Mouse (Mus musculus) left cerebral cortex, postnatal 25 days (tissue): ENCODE results near the gene Fli1. TPM values are rescaled to one million over a fixed set of nuclear protein-coding genes. Genes with fewer than 3 reads are reported as not detected.

Experiments used
- DNase-seq, 2 experiments: peaks; one replicate each; pipeline ENCODE4 v3.0.0; 2022; ENCODE audit warnings: low spot score in 2 of 2, mixed read lengths in 1 of 2
- intact Hi-C: fragments of 180-260 bp; cut with DNase I; formaldehyde crosslinking; loops from one replicate; pipeline ENCODE4 v1.15.1; 2025
- total RNA-seq, 2 experiments: library from RNA; stranded (reverse); gene quantifications; 2 replicates each; pipeline ENCODE4 v1.2.3; 2021

The Fli1 gene
- total RNA-seq, 2 experiments from 2014 or later: 5.3 to 6.0 TPM

DNA sequence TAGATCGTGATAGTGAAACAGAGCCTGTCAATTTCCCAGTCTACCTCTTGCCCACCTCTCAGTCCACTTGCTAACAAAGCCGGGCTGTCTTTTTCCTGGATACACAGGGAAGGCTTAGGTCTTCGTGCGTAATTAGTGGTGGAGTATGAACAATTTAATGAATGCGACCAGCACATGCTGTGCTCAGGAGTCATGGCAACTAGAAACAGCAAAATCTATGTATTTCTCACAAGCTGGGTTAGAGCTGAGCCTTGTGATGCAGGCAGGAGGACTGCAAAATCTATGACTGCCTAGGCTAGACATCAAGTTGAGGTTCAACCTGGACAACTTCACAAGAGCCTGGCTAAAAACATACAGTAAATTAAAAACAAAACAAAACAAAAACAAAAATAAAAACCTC is 12.5 kb downstream of the Fli1 start:
- intact Hi-C loops: no loop called here
- no peak for DNase-seq

DNA sequence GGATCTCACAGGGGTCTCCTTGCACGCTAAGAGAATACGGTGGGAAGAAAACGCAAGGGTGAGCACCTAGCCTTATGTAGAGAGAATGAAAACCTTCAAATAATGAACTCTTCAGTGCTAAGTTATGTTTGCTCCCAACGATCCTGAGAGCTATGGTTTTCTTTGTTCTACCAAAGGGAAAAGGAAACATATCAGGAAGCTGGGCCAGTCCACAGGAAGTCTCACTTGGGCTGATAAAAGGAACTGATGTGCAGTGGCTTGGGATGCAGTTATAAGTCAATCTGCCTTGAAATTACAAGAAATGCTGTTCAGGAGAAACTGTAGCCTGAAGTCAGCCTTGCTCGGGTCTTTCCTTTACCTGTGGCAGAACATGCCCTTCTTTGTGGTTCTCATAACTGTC is 13.1 kb downstream of the Fli1 start:
- DNase-seq: no peak
- intact Hi-C loops: no loop called here

DNA sequence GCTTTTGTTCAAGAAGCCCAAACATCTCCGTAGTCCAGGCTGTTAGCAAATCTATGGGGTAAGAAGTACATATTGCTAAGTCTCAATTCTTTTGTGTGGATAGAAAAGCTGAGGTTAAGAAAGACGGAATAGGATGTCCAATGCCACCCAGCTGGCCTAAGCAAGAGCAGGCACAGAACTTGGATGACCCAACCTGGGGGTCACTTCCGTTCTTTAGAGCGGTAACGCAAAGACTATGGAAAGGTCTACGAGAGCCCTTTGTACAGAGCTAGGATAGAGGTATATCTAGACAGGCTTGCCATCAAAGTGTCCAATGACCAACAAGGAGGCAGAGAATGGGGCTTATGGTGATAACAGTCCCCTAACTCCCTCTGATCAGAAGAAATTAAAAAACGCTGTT is 15.3 kb downstream of the Fli1 start:
- intact Hi-C loops: no loop called here
- no peak for DNase-seq

DNA sequence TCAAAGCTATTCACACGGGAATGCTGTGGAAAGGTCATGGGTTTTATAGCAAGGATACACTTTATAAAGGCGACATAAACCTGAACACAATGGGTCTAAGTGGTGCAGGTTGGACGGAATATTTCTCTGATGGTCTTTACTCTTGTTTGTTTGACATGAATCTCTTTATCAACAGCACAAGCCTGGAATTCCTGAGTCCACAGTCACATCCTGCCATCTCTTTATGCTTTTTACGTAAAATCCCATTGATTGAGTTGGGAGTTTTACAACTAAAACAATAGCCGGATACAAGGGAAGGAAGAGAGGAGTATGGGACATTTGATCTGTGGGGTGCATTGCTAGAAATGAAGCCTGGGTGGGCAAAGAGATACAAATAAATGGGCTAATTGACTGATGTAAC is 16.9 kb downstream of the Fli1 start:
- intact Hi-C loops: no loop called here
- DNase-seq: no peak

DNA sequence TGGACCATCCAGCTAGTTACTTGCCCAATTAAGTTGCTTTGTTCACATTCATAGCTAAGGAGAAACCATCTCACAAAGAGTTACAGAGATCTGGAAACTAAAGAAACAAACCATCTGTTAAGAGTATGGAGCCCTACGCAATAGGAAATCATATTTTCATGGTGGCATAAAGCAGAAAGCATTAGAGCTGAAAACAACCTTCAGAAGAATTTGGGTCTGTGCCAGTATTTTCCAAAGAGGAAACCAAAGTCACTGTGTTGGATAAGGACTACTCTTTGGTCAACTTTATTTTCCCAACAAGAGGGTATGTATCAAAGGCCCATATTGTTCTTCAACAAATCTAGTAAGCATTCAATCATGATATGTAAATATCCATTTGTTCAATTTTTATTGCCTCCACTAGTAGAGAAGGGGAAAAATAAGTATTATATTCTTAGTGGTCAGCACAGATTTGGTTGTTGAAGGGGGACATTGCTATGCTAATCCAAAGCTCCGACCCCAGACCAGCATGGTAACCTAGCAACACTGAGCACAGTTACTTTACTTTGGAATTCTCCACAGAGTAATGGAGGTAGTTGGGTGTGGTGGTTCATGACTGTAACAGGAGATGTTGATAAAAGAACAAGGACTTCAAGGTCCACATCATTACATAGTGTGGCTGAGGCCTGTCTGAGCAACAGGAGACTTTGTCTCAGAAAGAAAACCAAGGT is 20.0 kb downstream of the Fli1 start:
- no peak for DNase-seq
- intact Hi-C loops: no loop called here

DNA sequence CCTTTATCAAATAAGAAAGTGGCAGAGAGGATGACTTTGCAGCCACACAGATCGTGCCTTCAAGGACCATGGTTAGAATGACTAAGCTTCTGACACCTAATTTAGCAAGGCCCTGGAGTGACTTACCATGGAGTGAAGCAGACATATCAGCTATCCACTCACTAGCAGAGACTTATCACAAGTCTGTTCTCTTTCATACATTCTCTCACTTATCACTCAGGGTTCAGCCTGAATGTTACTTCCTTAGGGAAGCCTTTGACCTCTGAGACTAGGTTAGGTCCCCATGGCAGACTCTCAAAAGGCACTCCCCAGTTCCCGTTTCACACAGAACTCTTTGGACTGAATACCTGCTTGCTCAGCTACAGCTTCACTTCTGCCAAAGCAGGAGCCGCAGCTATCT is 21.3 kb downstream of the Fli1 start:
- intact Hi-C loops: no loop called here
- no peak for DNase-seq

DNA sequence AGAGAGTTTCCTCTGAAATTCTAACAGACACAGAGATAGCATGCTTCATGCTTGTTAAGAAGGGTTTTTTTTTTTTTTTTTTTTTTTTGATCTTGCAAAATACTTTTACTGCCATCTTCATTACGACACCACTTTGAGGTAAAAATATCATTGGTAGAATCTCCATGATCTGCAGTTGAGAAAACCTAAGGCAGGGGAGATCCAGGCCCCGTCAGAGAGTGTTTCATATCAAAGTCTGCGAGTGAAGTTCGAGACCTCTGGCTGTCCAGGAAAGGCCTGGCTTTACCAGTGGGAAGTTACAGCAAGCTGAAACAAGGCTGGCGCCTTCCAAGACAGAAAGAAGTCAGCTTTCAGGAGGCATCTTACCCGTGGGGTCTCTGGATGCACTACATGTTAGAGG is 21.8 kb downstream of the Fli1 start:
- intact Hi-C loops: no loop called here
- DNase-seq: no peak

DNA sequence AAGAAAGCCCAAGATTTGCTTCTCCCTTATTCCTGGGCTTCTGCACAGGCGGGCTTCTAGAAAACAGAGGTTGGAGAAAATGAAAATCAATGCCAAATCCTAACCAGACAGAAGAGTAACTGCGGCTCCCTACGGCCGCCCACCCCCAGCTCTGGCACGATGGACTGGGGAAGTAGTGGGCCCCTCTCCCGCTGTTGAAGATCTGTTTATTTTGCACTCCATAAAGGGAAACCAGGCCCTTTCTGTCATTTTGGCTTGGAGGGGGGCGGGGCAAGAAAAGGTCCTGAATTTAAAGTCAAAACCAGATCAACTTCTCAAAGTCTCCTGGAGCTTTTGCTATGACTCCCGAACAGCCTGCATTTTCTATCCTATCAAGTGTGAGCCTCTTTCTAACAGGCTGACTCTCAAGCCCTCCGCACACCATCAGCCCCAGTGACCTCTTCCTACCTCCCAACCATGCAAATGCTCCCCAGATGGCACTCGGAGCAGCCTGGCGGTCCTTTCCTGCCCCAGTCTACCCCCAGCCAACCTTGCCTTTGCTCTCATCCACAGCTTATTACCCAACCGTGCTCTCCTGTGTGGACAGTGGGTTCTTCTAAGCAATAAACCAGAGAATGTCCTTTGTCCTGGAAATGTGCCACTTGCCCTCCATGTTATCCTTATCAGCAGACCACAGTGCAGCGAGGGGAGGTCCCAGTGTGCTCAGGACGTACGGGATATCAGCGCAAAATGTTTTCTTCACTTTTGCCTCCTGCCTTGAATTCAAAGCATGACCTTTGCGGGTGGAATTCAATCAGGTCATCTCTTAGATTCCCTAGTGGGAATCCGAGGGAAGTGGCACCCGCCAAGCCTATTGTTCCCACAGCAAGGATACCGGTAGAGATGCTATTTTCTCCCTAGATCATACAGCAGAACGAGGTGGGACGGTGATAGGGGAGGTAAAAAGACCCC is 23.3 kb downstream of the Fli1 start:
- intact Hi-C loops: no loop called here

DNA sequence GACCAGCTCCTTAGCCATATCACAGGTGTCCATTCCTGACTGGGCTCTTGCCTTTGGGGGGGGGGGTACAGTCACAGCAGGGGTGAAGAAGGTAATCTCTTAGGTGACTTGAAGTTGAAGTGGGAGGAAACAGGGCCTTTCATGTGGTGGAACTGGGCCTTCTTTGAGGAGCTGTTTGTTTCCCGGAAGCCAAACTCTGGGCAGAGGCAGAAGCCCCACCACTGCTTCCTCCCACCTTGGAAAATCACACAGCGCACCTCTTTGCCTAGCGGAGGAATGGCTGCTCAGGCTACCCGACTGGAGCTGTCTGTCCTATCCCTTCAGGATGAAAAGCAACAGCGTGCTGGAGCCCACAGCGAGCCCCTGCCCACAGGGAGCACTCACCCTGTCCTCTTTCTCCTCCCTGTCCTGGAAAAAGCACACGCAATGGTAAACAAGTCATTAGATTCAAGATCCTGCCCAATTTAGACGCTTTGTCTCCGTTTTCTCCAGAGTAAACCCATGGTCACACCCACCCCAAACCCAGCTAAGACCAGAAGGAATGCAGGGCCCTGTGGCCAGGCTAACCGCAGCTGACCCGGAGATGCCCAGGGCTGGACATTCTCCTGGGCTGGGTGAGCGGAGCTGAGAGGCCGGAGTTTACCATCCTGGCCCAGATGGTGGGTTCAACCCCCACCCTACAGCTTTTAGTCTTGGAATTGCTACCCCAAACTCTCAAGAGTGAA is 24.1 kb downstream of the Fli1 start:
- DNase-seq: no peak
- intact Hi-C loops: no loop called here

More for the DNA sequence above, 23.3 kb downstream of the Fli1 start:
- no peak for DNase-seq

DNA sequence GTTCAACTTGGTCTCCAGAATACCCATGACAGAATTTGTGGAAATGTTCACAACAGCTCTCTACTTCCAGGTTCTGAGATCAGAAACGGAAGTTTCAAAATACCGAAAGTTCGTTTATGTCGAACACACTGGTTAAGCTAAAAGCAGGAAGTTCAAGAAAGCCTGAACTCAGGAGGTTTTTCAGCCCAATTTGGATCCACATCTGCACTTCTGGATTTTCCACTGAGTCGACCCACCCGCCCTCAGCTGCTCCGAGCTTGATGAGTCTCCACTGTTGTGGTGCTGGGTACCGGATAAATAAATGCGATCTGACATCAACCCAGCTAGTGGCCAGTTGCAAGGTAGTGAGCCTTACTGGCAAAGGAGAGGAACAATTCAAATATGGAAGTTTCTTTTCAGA is 26.0 kb downstream of the Fli1 start:
- intact Hi-C loops: no loop called here
- peak in 1 of 2 experiments; percentile 31 for DNase-seq

DNA sequence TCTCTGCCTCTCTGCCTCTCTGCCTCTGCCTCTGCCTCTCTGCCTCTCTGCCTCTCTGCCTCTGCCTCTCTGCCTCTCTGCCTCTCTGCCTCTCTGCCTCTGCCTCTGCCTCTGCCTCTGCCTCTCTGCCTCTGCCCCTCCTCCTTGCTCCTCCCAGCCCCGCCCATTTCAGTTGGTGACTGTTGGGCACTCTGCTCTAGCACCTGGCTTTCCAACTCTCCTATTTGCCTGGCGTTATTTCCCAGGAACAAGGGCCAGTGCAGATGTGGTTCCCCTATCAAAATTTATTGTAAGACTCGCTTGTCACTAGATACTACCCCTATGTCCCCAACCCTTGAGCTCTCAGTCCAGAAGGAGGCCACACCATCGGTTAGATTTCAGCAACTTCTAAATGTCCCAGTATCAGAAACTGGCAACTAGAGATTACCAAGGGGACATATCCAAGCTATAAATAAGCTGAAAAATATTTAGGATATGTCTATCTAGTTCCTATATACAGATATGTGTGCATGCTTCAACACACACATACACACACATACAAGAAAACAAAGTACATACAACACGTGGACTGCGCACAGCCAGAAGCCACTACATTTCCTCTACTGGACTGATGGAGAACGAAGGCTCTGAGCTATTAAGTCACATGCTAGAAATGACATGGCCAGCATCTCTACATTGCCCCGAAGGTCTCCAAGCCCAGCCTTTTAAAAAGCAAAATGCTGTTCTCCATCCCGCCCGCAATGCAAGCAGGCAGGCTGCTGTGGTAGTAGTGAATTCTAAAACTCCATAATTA is 26.6 kb downstream of the Fli1 start:
- no peak for DNase-seq
- intact Hi-C loops: no loop called here

DNA sequence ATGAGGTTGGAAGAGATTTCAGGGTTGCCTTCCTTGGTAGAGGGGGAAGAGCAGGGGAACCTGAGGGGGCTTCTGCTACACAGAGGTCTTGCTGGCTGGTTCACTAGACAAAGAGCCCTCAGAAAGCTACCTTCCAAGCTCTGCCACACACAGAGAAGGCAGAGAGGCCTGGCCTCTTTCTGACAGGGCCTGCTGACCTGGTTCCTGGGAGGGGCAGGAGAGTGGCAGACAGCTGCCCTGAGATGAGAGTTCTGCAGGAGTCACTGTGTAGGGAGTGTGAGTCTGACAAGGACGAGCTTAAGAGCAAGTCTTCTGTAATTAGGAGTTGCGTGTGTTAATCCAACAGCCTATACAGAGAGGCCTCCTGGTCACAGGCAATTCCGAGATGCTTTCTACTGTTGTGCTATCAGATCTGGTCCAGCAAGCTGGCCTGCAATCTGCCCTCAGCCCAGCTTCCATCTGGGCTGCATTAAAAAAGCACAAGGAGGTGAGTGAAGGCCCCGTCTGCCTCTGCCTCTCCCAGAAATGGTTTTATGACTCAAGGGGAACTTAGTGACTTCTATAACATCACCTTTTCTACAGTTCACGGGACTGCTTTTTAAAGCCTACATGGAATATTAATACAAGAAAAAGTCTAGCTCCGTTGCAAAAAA is 28.1 kb downstream of the Fli1 start:
- DNase-seq: no peak
- intact Hi-C loops: no loop called here

DNA sequence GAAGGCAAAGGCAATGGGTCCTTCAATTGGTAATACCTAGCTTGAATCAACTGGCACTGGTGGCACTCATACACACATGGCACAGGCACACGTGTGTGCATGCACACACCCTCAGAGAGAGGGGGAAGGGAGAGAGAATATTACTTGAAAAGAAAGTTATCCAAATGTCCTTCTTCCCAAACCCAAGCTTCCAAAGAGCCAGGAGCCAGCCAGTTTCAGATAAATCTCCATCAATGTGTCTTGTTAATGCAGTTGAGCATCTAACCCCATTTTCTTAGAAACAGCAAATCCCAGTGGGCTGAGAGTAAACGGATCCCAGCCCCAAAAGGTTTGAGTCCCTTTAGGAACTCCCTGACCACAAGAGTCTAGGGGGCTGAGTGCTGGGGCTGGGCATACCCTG is 29.2 kb downstream of the Fli1 start:
- intact Hi-C loops: no loop called here
- no peak for DNase-seq

DNA sequence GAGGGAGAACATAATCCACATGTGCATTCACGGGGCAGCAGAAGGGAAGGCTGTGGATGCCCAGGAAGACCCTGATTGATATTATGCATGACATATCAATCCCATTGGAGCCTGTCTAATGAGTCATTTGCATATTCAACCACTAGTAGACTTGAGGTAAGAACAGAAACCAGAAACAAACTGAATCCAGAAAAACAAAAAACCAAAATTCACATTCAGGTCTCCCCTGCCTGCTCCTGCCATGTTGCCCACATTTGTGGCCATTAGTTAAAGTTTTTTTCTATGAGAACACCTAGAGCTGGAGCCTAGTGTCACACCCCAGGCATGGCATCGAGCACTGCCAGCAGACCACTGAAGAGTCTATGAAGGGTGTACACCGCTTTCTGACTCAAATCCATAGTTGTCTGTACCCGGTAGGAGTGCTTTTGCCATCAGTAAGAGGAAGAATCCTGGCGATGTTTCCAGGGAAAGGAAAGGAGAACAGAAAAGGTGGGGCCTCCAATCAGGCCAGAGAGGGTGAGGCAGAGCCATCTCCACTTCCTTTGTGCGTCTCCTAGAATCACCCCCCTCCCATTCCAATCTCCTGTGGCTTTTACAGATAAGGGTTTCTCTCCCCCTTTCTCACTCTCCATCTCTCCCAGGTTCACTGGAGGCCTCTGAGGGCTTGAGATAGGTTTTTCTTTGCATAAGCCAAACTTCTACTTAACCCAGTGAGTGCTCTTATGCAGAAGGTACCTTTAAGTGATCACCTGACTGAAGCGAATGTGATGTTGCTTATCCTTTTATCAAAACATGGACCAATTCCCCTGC is 32.0 kb downstream of the Fli1 start:
- intact Hi-C loops: no loop called here

DNA sequence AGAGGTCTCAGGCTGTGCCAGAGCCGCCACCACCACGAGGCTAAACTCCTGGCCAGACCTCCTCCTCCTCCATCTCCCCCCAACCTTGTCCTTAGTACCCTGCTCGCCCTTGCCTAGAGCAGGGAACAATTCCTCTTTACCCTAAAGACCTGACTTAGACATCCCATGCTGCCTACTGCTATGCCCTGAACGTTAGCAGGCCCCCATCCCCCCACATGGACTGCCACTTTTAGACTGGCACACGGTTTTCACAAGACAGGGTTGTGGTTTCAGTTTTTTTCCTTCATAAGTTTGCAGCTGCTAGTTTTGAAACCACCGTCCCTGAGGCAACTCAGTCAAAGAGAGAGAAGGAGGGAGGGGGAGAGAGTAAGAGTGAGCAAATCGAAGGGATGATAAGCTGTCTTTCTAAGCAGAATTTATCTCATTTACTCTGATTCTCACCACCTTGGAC is 32.9 kb downstream of the Fli1 start:
- DNase-seq: no peak
- intact Hi-C loops: no loop called here

More for the DNA sequence above, 32.0 kb downstream of the Fli1 start:
- no peak for DNase-seq

DNA sequence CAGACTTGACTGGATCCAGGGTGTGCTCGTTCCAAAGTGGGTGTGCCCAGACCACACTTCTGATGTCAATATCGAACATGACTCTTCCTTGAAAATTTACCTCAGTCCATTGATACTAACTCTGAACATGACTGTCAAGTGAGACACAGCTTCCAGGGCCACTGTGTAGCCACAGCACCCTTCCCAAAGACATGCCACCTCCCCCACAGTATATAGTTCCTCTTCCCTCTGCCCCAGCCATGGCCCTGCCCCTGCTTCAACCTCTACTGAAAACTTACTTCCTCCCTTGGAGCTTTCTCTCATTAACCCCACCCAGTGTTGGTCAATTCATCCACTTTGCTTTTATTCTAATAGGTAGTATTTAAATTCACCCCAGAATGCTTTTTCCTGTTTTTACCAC is 34.0 kb downstream of the Fli1 start:
- peak in 1 of 2 experiments; percentile 15 for DNase-seq
- intact Hi-C loops: no loop called here

DNA sequence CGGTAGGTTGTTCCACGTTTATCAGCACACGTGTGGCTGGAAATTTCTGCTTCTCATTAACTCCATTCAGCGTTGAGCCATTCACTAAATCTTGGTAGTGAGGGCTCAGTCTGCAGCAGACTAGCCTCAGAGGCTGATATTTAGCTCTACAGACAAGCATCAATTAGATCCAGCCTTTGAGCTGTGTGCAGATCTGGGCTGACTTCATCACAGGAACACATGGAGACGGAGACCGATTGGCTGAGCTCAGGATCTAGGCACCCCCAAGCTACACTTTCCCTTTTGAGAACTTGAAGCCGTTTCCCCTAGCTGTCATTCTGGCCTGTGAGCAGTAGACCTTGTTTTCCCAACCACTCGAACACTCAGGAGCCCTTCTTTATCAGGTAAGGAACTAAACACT is 34.5 kb downstream of the Fli1 start:
- intact Hi-C loops: no loop called here

More for the DNA sequence above, 34.5 kb downstream of the Fli1 start:
- no peak for DNase-seq
